Mouse (Mus musculus): ENCODE results near the gene Gnpat. TPM values are rescaled to one million over a fixed set of nuclear protein-coding genes. Genes with fewer than 3 reads are reported as not detected.

Gnpat gene
- 68.3 TPM for polyA plus RNA-seq (2017; shearing (Covaris generic))

GRCm38 (mm10) chr8:124862321-124863162, at the start of gene Gnpat, which contains the start of gene 2810004N23Rik:
Gene Gnpat (plus strand): TSS chr8:124863033.
Gene 2810004N23Rik (minus strand): TSS chr8:124863120.

DNA sequence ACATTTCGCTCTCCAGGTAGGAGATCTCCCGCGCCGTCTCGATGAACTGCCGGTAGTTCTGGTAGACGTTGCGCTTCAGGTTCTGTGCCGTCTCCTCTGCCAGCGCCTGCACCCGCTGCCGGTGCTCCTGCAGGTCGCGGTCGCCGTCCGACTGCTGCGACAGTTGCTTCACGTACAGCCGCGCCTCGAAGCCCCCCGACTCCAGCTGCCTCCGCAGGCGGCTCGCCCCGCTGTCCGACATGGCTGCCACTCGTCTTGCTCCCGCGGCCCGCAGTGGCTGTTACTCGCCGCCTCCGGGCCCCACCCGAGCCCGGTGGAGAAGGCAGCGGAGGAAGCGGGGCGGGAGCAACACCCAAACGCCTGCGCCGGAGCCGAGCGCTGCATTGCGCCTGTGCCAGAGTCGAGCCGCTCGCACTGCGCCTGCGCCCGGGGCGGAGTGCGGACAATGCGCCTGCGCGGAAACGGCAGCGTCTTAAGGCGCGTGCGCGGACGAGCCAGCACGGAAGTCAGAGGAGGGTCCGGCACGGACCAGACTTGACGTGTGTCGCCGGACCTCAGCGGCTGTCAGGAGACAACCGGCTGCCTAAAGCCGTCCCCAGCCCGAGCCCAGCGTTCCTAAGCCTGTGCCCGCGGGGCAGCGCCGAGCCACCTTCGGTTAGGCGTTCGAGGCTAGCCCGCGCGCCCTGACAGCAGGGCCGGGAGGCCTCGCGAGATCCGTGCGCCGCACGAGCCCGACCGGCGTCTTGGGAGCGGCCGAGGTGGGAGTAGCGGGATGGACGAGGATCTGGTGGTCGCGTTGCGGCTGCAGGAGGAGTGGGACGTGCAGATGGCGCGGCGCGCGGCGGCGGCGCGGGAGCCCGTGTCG, 34.8 kb downstream of the Gnpat start, which contains the start of the genes Exoc8 and Sprtn:
TSS of gene Exoc8 (minus strand) at position 320 of the 865 bp plus-strand sequence.
TSS of gene Sprtn (plus strand) at position 501 of the 865 bp plus-strand sequence.

Other genes starting within 250 kb of the Gnpat start
- 4.8 TPM for gene 2310022B05Rik, start 199.7 kb upstream of the Gnpat start, polyA plus RNA-seq (2017; shearing (Covaris generic))
- 89.1 TPM for gene Ttc13, start 141.1 kb upstream of the Gnpat start, polyA plus RNA-seq (2017; shearing (Covaris generic))
- 21.6 TPM for gene Arv1, start 140.9 kb upstream of the Gnpat start, polyA plus RNA-seq (2017; shearing (Covaris generic))
- 0.96 TPM for gene Fam89a, start 111.2 kb upstream of the Gnpat start, polyA plus RNA-seq (2017; shearing (Covaris generic))
- not detected for gene Trim67, start 69.9 kb upstream of the Gnpat start, polyA plus RNA-seq (2017; shearing (Covaris generic))
- gene 2810004N23Rik, start 87 bp downstream of the Gnpat start, polyA plus RNA-seq (2017; shearing (Covaris generic)), result 20.2 TPM
- 8.8 TPM for gene Exoc8, start 34.7 kb downstream of the Gnpat start, polyA plus RNA-seq (2017; shearing (Covaris generic))
- gene Sprtn, start 34.9 kb downstream of the Gnpat start, polyA plus RNA-seq (2017; shearing (Covaris generic)), result 5.5 TPM
- gene Egln1, start 86.3 kb downstream of the Gnpat start, polyA plus RNA-seq (2017; shearing (Covaris generic)), result 43.4 TPM
- gene Tsnax, start 150.0 kb downstream of the Gnpat start, polyA plus RNA-seq (2017; shearing (Covaris generic)), result 88.1 TPM
- gene Disc1, start 191.2 kb downstream of the Gnpat start, polyA plus RNA-seq (2017; shearing (Covaris generic)), result 0.49 TPM

All from naive thymus-derived CD4-positive, alpha-beta T cell, adult 5 months (primary cell).